Mouse (Mus musculus) embryonic facial prominence, embryonic 12.5 days (tissue): ENCODE results near the gene Fam187a. TPM values are rescaled to one million over a fixed set of nuclear protein-coding genes. Genes with fewer than 3 reads are reported as not detected.

Experiments
- ATAC-seq: fragments of 200-750 bp; cut with Nextera tagmentation; 2 replicates; pipeline ENCODE4 v1.8.0; 2017; ENCODE audit not compliant: insufficient number of reproducible peaks, insufficient read depth, low FRiP score, low TSS enrichment
- H3K27ac ChIP-seq: fragments of 300-500 bp; sonication (generic); 2 replicates; pipeline ENCODE4 v1.5.1; 2016; ENCODE audit warnings: mild to moderate bottlenecking
- H3K27me3 ChIP-seq: fragments of 300-500 bp; sonication (generic); 2 replicates; pipeline ENCODE4 v1.6.1; 2016; ENCODE audit warnings: mild to moderate bottlenecking, moderate library complexity
- H3K36me3 ChIP-seq: fragments of 300-500 bp; sonication (generic); 2 replicates; pipeline ENCODE4 v1.6.1; 2016; ENCODE audit warnings: mild to moderate bottlenecking
- H3K4me1 ChIP-seq: fragments of 300-500 bp; sonication (generic); 2 replicates; pipeline ENCODE4 v1.6.1; 2016
- H3K4me2 ChIP-seq: fragments of 300-500 bp; sonication (generic); replicated peaks from 2 replicates; pipeline ENCODE4 v1.6.1; 2016; ENCODE audit warnings: mild to moderate bottlenecking, moderate library complexity
- H3K4me3 ChIP-seq: fragments of 300-500 bp; sonication (generic); 2 replicates; pipeline ENCODE4 v1.5.1; 2016; ENCODE audit warnings: mild to moderate bottlenecking
- H3K9ac ChIP-seq: fragments of 300-500 bp; sonication (generic); 2 replicates; pipeline ENCODE4 v1.6.1; 2016; ENCODE audit warnings: mild to moderate bottlenecking, moderate library complexity
- H3K9me3 ChIP-seq: fragments of 300-500 bp; sonication (generic); 2 replicates; pipeline ENCODE4 v1.6.1; 2016; ENCODE audit warnings: mild to moderate bottlenecking, moderate library complexity
- WGBS: fragments of 180-500 bp; shearing (Covaris S2); methylation state at CpG from one replicate; pipeline ENCODE4 v1.1.7; 2016; 5-methylcytosine and 5-hydroxymethylcytosine counted together
- polyA plus RNA-seq: library from polyadenylated mRNA; unstranded; fragments of >200 nt; fragmentation: Nextera tagmentation; extraction: Ambion mirVana; gene quantifications from 2 replicates; pipeline ENCODE4 v1.2.1, GENCODE M21; 2016

The Fam187a gene
- polyA plus RNA-seq, 1 experiment from 2014 or later, result not detected

DNA sequence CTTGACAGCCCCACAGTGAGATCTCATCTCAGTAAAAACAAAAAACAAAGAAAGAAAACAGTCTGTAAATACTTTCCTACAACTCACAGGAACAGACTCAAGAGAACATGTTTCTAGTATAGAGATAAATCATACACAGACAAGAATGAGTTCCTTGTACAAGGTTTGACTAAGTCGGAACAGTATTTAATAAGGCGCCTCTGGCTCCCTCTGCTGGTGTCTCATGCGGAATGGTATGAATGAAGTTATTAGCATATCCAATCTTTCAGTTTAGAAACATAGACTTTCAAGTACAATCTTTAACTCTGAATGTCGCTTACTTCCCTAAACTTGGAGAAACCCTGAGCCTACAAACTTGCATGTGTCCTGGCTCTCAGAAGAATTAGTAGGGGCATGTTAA is 20.7 kb upstream of the Fam187a start:
- H3K36me3 ChIP-seq, result peaks cover 92% of the 10 kb centered on the region
- H3K4me3 ChIP-seq, result no peak overlapping the region
- WGBS, result 48% methylated on average over 4 of the region's 4 CpGs
- no peak overlapping the region for H3K9ac ChIP-seq
- no peaks in the 10 kb centered on the region for H3K4me1 ChIP-seq
- no peak overlapping the region for H3K27ac ChIP-seq
- H3K9me3 ChIP-seq, result no peaks in the 10 kb centered on the region
- H3K4me2 ChIP-seq, result no peak overlapping the region
- ATAC-seq, result no peak
- no peaks in the 10 kb centered on the region for H3K27me3 ChIP-seq

DNA sequence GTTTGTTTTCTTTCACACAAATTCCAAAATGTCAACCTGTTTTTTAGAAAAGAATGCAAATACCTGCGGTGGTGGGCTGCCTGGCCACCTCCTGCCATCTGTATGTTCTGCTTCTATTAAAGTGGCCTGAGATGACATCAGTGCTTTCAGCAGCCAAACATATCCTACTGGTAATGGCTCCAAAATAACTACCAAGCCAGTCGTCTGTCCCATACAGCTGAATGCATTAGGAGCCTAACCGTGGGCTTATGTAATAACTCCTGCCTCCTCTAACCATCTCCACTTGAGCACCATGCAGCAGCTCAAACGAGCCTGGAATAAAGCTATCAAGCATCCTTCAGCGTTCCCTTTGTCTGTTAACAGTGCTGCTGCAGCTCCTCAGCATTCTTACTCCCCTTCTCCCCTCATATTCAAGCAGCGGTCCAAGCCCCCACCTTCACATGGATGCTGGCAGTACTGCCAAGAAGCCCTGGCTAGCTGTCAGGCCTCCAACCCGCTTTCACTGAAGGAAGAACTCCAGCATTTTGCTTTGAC is 10.1 kb upstream of the Fam187a start:
- peaks cover 7% of the 10 kb centered on the region for H3K4me1 ChIP-seq
- no peak overlapping the region for H3K27ac ChIP-seq
- no peaks in the 10 kb centered on the region for H3K9me3 ChIP-seq
- H3K4me3 ChIP-seq, result no peak overlapping the region
- H3K36me3 ChIP-seq, result peaks cover 52% of the 10 kb centered on the region
- H3K4me2 ChIP-seq, result no peak overlapping the region
- no peak overlapping the region for H3K9ac ChIP-seq
- no peaks in the 10 kb centered on the region for H3K27me3 ChIP-seq
- 91% methylated on average over 7 of the region's 7 CpGs for WGBS
- no peak for ATAC-seq

DNA sequence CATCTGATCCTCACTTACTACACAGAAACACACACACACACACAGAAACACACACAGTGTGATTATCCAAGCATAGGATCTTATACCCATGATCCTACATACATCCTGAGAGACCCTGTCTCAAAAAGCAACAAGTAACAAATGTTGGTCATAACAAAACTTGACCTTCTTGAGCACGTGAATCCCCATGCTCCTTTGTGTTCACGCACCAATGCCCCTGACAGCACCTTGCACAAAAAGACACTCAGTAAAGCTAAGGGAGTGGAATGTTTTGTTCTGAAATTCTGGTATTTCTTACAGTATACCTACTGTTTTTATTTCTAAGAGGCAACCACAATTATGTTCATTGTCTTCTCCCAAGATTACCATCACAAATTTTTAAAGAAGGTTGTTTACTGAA is 5.4 kb upstream of the Fam187a start:
- H3K9me3 ChIP-seq, result no peaks in the 10 kb centered on the region
- H3K4me1 ChIP-seq, result peaks cover 15% of the 10 kb centered on the region
- ATAC-seq, result no peak
- H3K36me3 ChIP-seq, result peaks cover 25% of the 10 kb centered on the region
- H3K9ac ChIP-seq, result peak overlapping the region; percentile 85; the same call in 1 of the 2 replicates
- no peak overlapping the region for H3K27ac ChIP-seq
- WGBS, result 77% methylated on average over 2 of the region's 2 CpGs
- peak overlapping the region; percentile 74; the same call in 1 of the 2 replicates for H3K4me3 ChIP-seq
- no peaks in the 10 kb centered on the region for H3K27me3 ChIP-seq
- H3K4me2 ChIP-seq, result peak overlapping the region; percentile 75

DNA sequence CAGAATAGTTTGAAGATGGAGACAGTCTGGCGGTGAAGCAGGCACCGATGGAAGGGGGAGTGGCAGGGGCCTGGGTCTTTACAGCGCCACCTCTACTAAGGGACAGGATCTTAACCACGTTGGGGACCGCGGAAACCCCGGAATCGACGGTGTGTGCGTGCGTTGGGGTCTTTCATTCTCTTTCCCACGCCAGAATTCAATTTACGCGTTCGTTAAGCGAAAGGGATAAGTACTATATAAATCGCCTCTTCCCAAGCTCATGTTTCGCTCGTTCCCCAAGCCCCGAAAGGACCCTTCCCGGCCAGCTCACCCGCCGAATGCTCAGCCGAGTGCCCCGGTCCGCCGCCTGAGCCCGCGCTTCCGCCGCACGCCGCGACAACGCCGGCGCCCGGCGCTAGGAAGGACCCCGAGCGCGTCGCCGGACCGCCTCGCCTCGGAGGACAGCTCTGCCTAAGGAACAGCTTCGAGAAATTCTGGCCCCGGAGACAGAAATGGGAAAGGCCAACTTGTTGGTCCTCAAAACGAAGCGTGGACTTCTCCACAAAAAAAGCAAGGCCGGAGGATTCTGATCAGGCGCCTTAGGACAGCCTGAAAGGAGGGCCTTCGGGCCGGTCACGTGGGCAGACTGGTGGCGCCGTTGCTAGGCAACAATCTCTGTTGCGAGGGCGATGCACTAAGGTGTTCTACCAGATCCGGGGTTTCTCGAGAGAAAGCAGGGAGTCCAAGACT is 4.2 kb upstream of the Fam187a start, which contains the start of the genes Eftud2 and Ccdc103:
TSS of gene Eftud2 (minus strand) at position 401 of the 729 bp plus-strand sequence.
TSS of gene Ccdc103 (plus strand) at position 620 of the 729 bp plus-strand sequence.
- Histone ChIP-seq H3K4me1 (peaks cover 15% of the 10 kb centered on the region), H3K36me3 (peaks cover 15% of the 10 kb centered on the region), H3K9ac (peak within 1 kb of the TSS; percentile 85), H3K27me3 (no peaks in the 10 kb centered on the region), H3K27ac (peak within 1 kb of the TSS; percentile 80), H3K4me3 (peak within 1 kb of the TSS; percentile 74), H3K4me2 (peak within 1 kb of the TSS; percentile 75), H3K9me3 (no peaks in the 10 kb centered on the region)
- ATAC-seq, result peak; percentile 82
- WGBS, result under 1% methylated on average over 62 of the region's 62 CpGs

DNA sequence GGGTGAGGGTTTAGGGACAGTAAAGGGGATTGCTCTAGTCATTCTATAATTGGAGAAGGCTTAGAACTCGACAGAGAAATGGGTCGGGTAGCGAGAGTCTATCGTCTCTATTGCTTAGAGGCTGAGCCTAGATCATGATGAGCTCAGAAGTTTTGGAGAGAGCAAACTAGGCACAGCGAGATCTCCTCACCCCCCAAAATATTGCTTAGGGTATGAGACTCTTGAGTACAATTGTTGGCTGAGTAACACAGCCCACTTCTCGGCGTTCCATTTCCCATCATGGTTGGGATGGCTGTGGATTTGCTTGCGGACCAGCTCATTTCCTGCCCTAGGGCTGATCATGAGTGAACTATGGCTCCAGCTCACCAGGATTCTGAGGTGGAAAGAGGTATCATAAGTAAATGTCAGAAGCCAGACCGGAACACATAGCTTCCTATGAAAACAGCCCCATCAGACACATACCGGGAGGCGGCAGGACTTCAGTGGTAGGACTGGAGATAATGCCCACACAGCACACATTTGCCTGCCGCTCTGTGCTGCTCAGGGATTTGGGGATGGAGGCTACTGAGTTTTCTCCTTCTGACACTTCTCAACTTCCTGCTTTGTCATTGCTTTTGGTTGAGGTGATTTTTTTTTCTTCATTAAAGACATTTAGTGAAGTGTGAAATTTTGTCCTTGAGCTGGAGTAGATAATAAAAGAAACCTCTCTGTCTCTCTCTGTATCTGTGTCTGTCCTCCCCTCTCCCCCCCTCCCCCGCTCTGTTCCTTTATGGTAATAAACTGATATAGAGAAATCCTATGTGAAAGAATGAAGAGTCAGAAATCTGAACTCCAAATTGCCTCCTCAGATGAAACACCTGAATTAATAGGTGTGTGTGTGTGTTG is 3.4 kb upstream of the Fam187a start:
- WGBS, result 15% methylated on average over 13 of the region's 13 CpGs
- Histone ChIP-seq H3K4me3 (peak overlapping the region; percentile 74), H3K4me1 (peaks cover 15% of the 10 kb centered on the region), H3K27ac (peak overlapping the region; percentile 80), H3K27me3 (no peaks in the 10 kb centered on the region; the same call in 1 of the 2 replicates), H3K9ac (peak overlapping the region; percentile 85), H3K4me2 (peak overlapping the region; percentile 75), H3K36me3 (peaks cover 9% of the 10 kb centered on the region), H3K9me3 (no peaks in the 10 kb centered on the region)
- no peak for ATAC-seq

DNA sequence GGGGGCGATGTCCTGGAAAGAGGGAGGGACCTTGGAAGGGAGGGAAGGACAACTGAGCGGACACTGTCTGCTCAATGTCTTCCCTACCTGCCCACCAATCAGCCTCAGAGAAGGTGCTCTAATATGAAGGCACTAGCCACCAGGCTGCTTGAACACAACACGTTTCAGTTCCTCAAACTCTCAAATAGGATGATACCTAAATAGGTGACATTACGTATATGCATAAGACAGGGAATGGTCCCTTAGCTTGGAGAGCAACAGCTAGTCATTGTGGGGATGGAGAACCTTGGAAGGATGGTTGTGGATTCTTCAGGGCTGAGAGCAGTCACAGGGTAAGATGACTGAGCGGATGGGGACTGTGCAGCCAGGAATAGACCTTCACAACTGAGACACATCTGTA is 2.5 kb downstream of the Fam187a start:
- 88% methylated on average over 5 of the region's 5 CpGs for WGBS
- no peaks in the 10 kb centered on the region for H3K9me3 ChIP-seq
- peaks cover 11% of the 10 kb centered on the region for H3K27me3 ChIP-seq

DNA sequence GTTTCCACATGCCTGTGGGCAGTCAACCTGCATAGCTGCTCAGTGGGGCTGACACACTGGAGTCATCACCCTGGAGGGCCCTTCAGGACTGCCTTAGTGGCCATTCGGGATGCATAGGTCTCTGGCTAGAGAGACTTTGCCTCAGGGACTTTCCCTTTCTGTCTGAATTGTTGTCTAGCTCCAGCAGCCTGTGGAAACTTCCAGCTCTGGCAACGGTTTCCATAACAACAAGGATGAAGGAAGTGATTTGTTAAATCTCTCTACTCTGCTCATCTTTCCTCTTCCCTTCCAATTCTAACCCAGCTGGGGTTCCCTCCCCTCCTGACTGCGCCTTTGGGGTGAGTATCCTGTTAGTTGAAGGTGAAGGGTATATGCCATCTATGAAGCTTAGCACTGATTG is 3.2 kb downstream of the Fam187a start:
- 43% methylated on average over 3 of the region's 3 CpGs for WGBS
- H3K4me1 ChIP-seq, result 0 out of 2 replicates have a peak, but pooled peaks cover 5% of the 10 kb centered on the region
- no peak for ATAC-seq

More for the DNA sequence above, 2.5 kb downstream of the Fam187a start:
- Histone ChIP-seq H3K4me1 (0 out of 2 replicates have a peak, but pooled peaks cover 5% of the 10 kb centered on the region), H3K4me2 (no peak overlapping the region), H3K9ac (no peak overlapping the region), H3K36me3 (no peaks in the 10 kb centered on the region), H3K27ac (no peak overlapping the region), H3K4me3 (no peak overlapping the region)
- no peak for ATAC-seq

DNA sequence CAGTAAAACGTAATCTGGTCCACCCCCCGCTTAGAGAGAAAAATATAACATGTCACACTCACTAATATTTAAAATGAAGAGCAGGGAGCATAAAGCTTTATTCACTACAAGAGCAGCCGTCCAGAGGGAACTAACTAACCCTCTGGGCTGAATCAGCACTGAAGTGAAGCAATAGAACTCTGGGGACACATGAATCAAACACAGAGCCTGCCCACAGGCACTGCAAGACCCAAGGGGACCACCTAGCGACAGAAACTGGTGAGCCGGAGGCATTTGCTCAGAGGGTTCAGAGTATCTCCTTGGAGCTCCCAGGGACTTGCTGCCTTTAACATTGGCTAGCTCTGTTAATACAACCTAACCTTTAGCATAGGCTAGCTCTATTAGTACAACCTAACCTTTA is 5.1 kb downstream of the Fam187a start:
- Histone ChIP-seq H3K4me1 (0 out of 2 replicates have a peak, but pooled peaks cover 9% of the 10 kb centered on the region), H3K27ac (no peak overlapping the region), H3K27me3 (peaks cover 32% of the 10 kb centered on the region), H3K9me3 (no peaks in the 10 kb centered on the region), H3K9ac (no peak overlapping the region), H3K4me2 (no peak overlapping the region), H3K4me3 (no peak overlapping the region), H3K36me3 (no peaks in the 10 kb centered on the region)
- 60% methylated on average over 5 of the region's 5 CpGs for WGBS
- no peak for ATAC-seq

More for the DNA sequence above, 3.2 kb downstream of the Fam187a start:
- no peak overlapping the region for H3K27ac ChIP-seq
- no peaks in the 10 kb centered on the region for H3K9me3 ChIP-seq
- H3K27me3 ChIP-seq, result peaks cover 18% of the 10 kb centered on the region
- H3K4me3 ChIP-seq, result no peak overlapping the region
- no peaks in the 10 kb centered on the region for H3K36me3 ChIP-seq
- no peak overlapping the region for H3K9ac ChIP-seq
- H3K4me2 ChIP-seq, result no peak overlapping the region

DNA sequence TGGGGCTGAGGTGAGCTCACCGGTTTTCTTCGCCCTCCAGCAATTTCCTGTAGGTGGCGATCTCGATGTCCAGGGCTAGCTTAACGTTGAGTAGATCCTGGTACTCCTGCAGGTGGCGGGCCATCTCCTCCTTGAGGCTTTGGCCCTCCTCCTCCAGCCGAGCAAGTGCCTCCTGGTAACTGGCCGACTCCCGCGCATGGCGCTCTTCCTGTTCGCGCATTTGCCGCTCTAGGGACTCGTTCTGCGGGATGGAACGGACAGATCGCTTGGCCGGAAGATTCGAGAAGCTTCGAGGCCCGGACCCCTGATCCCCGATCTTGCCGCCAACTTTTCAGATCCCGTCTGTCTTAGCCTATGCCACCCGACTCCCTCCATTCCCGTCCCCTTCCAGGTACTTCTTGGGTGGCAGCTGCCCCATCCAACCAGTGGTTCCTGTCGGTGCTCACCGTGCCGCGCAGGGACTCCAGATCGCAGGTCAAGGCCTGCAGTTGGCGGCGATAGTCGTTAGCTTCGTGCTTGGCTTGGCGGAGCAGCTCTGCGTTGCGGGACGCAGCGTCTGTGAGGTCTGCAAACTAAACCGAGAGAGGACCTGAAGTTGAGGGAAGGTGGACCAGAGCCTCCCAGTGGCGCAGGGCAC is 8.2 kb downstream of the Fam187a start:
- H3K27me3 ChIP-seq, result peaks cover 49% of the 10 kb centered on the region
- H3K4me1 ChIP-seq, result 0 out of 2 replicates have a peak, but pooled peaks cover 6% of the 10 kb centered on the region
- H3K9me3 ChIP-seq, result no peaks in the 10 kb centered on the region
- H3K4me2 ChIP-seq, result peak overlapping the region; percentile 58
- ATAC-seq, result peak; percentile 72; the same call in 1 of the 2 replicates
- peak overlapping the region; percentile 37 for H3K4me3 ChIP-seq
- 2% methylated on average over 43 of the region's 43 CpGs for WGBS
- no peak overlapping the region for H3K27ac ChIP-seq
- no peaks in the 10 kb centered on the region for H3K36me3 ChIP-seq
- H3K9ac ChIP-seq, result peak overlapping the region; percentile 41

DNA sequence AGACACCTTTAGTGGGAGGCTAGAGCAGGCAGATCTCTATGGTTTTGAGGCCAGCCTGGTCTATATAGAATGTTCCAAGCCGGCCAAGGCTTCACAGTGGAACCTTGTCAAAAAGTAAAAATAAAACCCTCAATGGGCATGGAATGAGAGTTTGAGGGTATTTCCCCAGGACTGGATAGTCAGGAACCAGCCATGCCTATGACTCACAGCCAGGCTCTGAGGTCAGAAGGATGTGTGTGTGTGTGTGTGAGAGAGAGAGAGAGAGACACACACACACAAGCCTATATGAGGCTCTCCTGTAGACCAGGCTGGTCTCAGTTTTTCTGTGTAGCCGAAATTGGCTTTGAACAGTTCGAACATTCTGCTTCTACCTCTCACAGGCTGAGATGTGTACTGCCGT is 9.7 kb downstream of the Fam187a start:
- H3K9me3 ChIP-seq, result no peaks in the 10 kb centered on the region
- no peaks in the 10 kb centered on the region for H3K36me3 ChIP-seq
- no peak overlapping the region for H3K4me3 ChIP-seq
- H3K4me2 ChIP-seq, result no peak overlapping the region
- no peak for ATAC-seq
- H3K27me3 ChIP-seq, result peaks cover 46% of the 10 kb centered on the region
- 84% methylated on average over 4 of the region's 4 CpGs for WGBS
- no peak overlapping the region for H3K9ac ChIP-seq
- H3K4me1 ChIP-seq, result 0 out of 2 replicates have a peak, but pooled peaks cover 4% of the 10 kb centered on the region
- no peak overlapping the region for H3K27ac ChIP-seq

DNA sequence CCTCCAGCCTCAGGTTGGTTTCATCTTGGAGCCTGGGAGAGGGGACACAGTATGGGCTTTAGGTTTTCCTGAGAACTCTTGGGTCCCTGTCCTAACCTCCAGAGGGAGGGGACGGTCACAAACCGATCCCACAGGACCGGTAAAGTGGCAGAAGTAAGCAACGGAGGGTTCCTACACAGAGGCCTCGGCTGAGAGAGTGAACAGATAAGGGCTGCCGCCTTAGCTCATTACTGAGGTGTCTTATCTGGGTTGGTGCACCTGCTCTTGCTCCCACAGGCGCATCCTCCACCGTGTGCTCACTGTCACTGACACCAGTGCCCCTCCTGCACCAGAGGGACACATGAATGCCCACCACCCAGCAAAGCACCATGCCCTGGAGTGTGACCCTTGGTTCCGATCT is 10.8 kb downstream of the Fam187a start:
- H3K9me3 ChIP-seq, result no peaks in the 10 kb centered on the region
- no peaks in the 10 kb centered on the region for H3K36me3 ChIP-seq
- H3K27me3 ChIP-seq, result peaks cover 46% of the 10 kb centered on the region
- no peak overlapping the region for H3K9ac ChIP-seq
- H3K4me2 ChIP-seq, result no peak overlapping the region
- no peak overlapping the region for H3K4me3 ChIP-seq
- H3K27ac ChIP-seq, result no peak overlapping the region
- 79% methylated on average over 9 of the region's 9 CpGs for WGBS
- H3K4me1 ChIP-seq, result 0 out of 2 replicates have a peak, but pooled peaks cover 4% of the 10 kb centered on the region
- no peak for ATAC-seq
